Mouse (Mus musculus): ENCODE data around the gene Pgbd1.
"Not testable (repeated sequence)": the region's sequence is repeated elsewhere in the genome, so short reads cannot be mapped to it uniquely, and the experiment has no call there.

The Pgbd1 gene

GRCm38 (mm10) chr13:21415750-21416149 is 25.1 kb downstream of the Pgbd1 start:
- no peak for DNase-seq (ENCODE audit: low spot score in 2 of 2)

- DNase-seq (ENCODE audit: low spot score in 2 of 2) = no peak
Measured at GRCm38 (mm10) chr13:21415266-21415665, 25.6 kb downstream of the Pgbd1 start.

GRCm38 (mm10) chr13:21414231-21415212 is 26.3 kb downstream of the Pgbd1 start:
- no peak for DNase-seq (ENCODE audit: low spot score in 2 of 2)

- DNase-seq (ENCODE audit: low spot score in 2 of 2) = no peak
Measured at GRCm38 (mm10) chr13:21408805-21409459, 31.9 kb downstream of the Pgbd1 start.

- DNase-seq (ENCODE audit: low spot score in 2 of 2) = peak; percentile 89 to 92
Measured at GRCm38 (mm10) chr13:21407969-21408804, 32.7 kb downstream of the Pgbd1 start.

- no peak for DNase-seq (ENCODE audit: low spot score in 2 of 2)
Measured at GRCm38 (mm10) chr13:21407341-21407740, 33.5 kb downstream of the Pgbd1 start.

GRCm38 (mm10) chr13:21402848-21403247 is 38.0 kb downstream of the Pgbd1 start:
- DNase-seq (ENCODE audit: low spot score in 2 of 2) = no peak

- peak; percentile 83 for DNase-seq (ENCODE audit: low spot score in 2 of 2)
Measured at GRCm38 (mm10) chr13:21402287-21402846, 38.5 kb downstream of the Pgbd1 start, which contains the start of gene Zkscan3. Gene Zkscan3 (minus strand): TSS chr13:21402755.

GRCm38 (mm10) chr13:21401636-21402286 is 39.1 kb downstream of the Pgbd1 start:
- no peak for DNase-seq (ENCODE audit: low spot score in 2 of 2)

- DNase-seq (ENCODE audit: low spot score in 2 of 2) = no peak
Measured at GRCm38 (mm10) chr13:21401166-21401565, 39.7 kb downstream of the Pgbd1 start.

GRCm38 (mm10) chr13:21397486-21397885 is 43.4 kb downstream of the Pgbd1 start:
- DNase-seq (ENCODE audit: low spot score in 2 of 2) = no peak

- DNase-seq (ENCODE audit: low spot score in 2 of 2) = not testable (repeated sequence)
Measured at GRCm38 (mm10) chr13:21396048-21396447, 44.8 kb downstream of the Pgbd1 start.

GRCm38 (mm10) chr13:21395623-21396022 is 45.2 kb downstream of the Pgbd1 start:
- DNase-seq (ENCODE audit: low spot score in 2 of 2) = no peak

GRCm38 (mm10) chr13:21395211-21395610 is 45.6 kb downstream of the Pgbd1 start:
- DNase-seq (ENCODE audit: low spot score in 2 of 2) = no peak

- no peak for DNase-seq (ENCODE audit: low spot score in 2 of 2)
Measured at GRCm38 (mm10) chr13:21377773-21378172, 63.1 kb downstream of the Pgbd1 start.

- DNase-seq (ENCODE audit: low spot score in 2 of 2) = no peak
Measured at GRCm38 (mm10) chr13:21372700-21373099, 68.2 kb downstream of the Pgbd1 start.
